Mouse (Mus musculus): ENCODE measurements at regions not wholly inside any gene's neighbourhood (a gene's known extent, or its start where the extent isn't known, plus 50 kb on each side); places are given as distances from the start of the nearest gene placed in this dataset.

- TF ChIP-seq CTCF (IDR thresholded peaks at IDR 0.05; ENCODE audit: control insufficient read depth, insufficient read depth, insufficient replicate concordance, low read depth, low read length) (no peak), POLR2A (IDR thresholded peaks at IDR 0.05; ENCODE audit: control insufficient read depth, low read depth, low read length) (no peak)
These were observed 170.4 kb upstream of the Psmd7 start for GRCm38 (mm10) chr8:107758637-107759036.
